Mouse (Mus musculus) left cerebral cortex, postnatal 14 days (tissue): ENCODE results near the gene Ubtf. TPM values are rescaled to one million over a fixed set of nuclear protein-coding genes. Genes with fewer than 3 reads are reported as not detected.
A peak's percentile ranks its signal among the peaks of the same experiment; 100 is the strongest.

Experiments
- DNase-seq, 2 experiments: peaks; one replicate each; pipeline ENCODE4 v3.0.0; 2021 to 2022; ENCODE audit warnings: low spot score in 2 of 2, mixed read lengths in 1 of 2
- intact Hi-C: fragments of 180-260 bp; cut with DNase I; formaldehyde crosslinking; loops from one replicate; pipeline ENCODE4 v1.15.1; 2025
- total RNA-seq, 2 experiments: library from RNA; stranded (reverse); gene quantifications; 2 replicates each; pipeline ENCODE4 v1.2.3; 2021

Gene Ubtf
- total RNA-seq, 2 experiments from 2014 or later, result 104 to 108 TPM

- intact Hi-C loops, result no loop called here
- peak; percentile 83 to 96 for DNase-seq
These were observed 1.1 kb upstream of the Ubtf start for GRCm38 (mm10) chr11:102320686-102321005.

DNA sequence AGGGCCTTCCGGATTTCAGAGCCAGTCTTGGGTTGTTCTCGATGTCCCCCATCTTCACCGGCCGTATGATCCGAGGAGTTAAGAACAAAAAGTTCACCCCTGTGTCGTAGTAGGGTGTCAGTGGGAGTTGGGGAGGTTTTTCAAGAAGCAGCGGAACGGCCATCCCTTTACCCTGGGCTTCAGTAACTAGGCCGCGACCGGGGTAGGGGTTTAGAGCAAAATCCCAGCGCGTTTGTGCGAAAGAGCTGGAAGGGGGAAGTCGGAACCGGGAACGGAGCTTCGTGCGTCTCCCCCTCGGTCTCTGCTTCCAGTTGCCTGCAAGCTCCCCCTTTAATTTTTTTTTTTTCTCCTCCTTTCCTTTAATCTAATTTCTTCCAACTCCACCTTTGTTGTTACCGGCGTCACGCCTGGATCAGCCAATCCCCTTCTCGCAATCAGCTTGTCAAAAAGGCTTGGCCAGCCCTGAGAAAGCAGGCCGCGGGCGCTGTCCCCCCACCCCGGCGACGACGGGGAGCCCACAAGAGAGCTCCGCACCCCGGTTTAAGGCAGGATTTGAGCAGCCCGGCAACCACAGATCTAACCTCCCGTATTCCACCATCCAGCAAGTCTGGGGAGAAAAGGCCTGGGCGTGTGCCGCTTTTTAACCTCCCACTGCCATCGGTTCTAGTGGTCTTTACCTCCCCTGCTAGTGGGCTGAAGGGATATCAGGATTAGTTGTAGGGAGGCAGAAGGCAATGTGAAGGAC is 571 bp upstream of the Ubtf start:
- DNase-seq, result peak; percentile 92 to 93
- intact Hi-C loops, result loop anchor here (2.0 kb wide), 1 partner anchor 75 kb away; no protein-coding TSS in a partner anchor

DNA sequence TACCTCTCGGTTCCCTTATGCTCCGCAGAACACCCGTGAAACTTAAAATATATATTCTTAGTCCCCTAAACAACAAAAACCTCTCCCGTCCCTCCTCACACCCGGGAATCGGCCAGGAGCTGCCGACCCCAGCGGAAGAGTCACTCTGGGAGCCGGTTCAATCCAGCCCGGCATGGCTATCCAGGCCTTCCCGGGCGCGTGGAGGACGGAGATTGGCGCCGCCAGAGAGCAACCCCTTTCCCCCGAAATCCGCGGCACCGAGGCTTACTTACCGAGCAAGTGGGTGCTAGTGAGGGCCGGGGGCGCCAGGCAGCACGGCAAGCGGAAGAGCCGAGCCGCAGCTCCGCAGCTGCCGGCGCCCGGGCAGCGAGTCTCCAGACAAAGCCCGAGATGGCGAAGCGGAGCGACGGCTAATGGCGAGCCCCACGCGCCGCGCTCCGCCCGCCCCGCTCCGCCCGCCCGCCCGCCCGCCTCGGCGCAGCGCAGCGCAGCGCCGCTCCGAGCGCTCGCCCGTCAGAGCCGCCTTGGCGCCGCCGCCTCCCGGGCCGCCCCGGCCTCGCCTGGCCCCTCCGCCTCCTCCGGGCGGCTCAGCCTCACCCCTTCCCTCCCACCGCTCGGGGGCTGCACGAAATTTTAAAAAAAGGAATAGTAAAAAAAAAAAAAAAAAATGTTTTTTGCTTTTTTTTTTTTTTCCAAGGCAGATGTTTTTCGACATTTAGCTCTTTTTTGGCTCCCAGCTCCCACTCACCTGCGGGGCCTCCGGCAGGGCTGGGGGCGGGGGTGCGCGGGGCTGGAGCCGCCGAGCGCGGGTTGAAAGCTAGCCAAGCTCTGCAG is 749 bp downstream of the Ubtf start:
- DNase-seq, result peak in 1 of 2 experiments; percentile 58
- intact Hi-C loops, result loop anchor here (1.0 to 2.0 kb wide), 2 partner anchors 76 to 90 kb away; no protein-coding TSS in a partner anchor

- intact Hi-C loops, result loop anchor here (1.0 to 2.0 kb wide), 2 partner anchors 77 to 90 kb away; no protein-coding TSS in a partner anchor
- peak in 1 of 2 experiments; percentile 65 for DNase-seq
These were observed 1.5 kb downstream of the Ubtf start for GRCm38 (mm10) chr11:102317901-102318575.

- intact Hi-C loops, result no loop called here
- peak; percentile 55 to 64 for DNase-seq
These were observed 2.1 kb downstream of the Ubtf start for GRCm38 (mm10) chr11:102317298-102317900.

DNA sequence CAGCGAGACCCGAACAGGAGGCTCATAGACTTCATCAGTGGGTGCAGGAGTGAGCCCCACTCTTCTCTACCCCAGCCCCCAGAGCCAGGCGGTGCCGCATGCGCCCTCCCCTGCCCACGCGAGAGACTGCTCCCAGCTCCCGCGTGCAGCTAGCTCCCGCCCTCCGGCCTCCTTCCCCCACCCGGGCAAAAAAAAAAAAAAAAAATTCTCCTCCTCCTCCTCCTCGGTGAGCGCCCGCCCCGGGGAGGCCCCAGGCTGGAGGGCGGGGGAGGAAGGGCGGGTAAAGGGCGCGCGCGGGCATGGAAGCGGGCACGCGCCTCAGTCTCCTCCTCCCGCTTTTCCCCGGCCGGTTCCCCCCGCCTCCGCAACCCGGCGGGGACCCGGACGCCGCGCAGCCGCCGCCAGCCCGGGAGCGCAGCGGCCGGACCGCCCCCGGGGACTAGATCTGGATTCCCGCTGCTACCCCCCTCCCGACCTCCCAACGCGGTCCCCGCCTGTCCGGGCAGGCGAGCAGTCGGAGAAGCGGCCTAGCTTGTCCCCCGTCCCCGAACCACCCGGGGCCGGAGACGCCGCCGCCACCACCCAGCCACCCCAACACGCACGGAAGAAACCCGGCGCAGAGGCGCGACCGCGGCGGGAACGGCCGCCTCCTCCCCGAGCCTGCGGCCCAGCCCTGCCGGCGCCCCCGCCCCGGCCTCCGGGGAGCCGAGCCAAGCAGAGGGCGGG is 2.8 kb downstream of the Ubtf start:
- peak; percentile 82 to 85 for DNase-seq
- intact Hi-C loops, result no loop called here

GRCm38 (mm10) chr11:102315690-102316571 is 3.6 kb downstream of the Ubtf start:
- intact Hi-C loops, result no loop called here
- DNase-seq, result no peak

DNA sequence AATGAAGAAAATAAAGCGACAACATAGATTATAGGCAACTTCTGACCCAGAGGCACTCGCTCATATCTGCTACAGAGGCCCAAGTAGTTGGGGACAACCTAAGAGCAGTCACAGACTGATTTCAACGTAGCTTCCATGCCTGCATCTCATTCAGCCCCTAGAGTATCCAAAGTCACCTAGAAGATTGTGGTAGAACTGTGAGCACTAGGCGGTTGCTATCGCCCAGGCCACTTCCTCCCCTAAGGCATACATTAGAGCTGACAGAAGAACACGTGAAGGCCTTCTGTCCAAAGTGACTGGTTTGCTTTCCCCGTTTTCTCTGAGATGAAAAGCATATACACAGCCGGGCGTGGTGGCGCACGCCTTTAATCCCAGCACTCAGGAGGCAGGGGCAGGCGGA is 5.2 kb downstream of the Ubtf start:
- intact Hi-C loops, result no loop called here

GRCm38 (mm10) chr11:102312586-102312985 is 7.0 kb downstream of the Ubtf start:
- no peak for DNase-seq
- intact Hi-C loops, result no loop called here

More for the DNA sequence above, 5.2 kb downstream of the Ubtf start:
- DNase-seq, result no peak

DNA sequence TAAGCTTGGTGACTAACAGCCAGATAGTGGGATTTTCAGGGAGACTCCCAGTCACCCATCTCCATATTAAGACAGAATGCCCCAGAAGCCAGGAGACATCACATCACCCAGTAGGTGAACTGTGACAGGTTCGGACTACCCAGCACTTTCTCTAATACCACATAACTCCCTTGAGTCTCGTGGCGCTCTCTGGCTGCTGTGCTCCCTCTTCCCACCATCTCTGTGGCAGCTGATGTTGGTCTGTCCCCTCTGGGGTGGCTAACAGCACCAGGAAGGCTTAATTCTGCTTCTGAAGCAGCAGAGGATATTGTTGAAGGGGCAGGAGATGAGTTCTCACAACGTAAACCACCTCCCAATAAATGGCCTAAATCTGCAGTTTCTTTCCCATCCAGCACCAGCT is 7.6 kb downstream of the Ubtf start:
- intact Hi-C loops, result no loop called here
- DNase-seq, result no peak

DNA sequence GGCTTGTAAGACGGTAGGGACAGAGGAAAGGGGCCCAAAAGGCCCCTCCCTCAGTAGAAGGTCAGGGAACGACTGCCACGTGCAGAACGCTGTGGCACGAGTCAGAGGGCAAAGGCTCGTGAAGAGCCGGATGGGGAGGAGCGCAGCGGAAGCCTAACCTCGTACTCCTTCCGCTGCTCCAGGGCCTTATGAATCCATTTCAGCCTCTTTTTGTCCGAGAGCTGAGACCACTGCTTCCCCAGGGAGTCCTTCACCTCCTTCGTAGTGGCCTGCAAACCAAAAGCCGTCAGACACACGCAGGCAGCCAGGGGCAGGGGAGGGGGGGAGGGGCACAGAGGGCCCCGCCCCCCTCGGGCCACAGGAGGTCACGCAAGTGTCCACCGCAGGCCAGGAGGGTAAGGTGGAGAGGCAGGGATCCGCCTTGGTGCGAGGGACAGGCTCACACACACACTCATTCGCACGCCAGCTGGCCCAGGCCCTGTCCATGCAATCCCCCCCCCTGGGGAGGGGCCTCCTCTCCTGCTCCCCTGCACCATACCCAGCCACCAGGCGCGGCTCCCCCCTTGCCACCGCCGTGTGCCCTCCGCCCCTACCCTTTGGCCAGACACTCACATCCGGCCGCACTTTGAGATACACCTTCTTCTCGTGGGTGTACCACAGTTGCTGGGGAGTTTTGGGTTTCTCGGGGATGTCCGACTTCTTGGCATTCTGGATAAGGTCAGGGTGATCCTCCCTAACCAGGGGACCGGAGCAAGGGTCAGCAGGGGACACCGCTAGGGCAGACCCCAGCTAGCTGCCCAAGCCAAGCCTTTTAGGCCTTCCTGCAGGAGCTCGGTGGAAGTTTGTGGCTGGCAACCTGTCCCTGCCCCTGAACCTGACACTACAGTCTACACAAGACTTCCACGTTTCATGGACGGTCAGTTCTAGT is 8.5 kb downstream of the Ubtf start:
- intact Hi-C loops, result no loop called here
- peak in 1 of 2 experiments; percentile 9 for DNase-seq

DNA sequence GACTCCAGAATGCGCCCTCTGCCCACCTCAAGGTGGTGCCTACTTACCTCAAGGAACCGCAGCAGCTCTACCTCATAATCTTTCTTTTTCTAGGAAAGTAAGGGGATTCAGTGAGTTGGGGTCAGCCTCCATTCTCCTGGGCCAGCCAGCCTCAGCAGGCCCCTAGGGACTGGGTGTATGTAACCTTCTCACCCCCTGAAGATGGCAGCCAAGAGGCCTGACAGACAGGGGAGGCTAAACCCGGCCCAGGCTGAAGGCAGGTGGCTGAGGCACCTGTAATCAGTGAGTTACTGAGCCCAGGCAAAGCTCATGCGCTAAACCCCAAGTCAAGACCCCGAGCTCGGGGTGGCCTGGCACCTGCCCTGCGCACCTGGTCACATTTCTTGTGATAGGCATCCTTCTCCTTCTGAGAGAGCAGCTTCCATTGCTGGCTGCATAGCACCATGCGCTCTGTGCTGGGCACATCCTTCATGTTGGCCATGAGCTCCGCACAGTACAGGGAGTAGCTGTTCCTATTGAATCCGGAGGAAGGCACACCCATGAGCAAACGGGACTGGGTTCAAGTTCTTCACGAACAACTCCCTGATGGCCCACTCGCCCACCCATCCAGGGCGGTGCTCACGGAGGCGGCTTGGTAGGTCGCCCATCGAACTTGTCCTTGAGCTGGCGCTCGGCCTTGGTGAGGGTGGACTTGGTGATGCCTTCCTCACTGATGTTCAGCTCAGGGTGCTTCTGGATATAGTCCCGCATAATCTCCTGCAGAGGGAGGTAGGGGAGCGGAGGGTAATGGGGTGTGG is 9.5 kb downstream of the Ubtf start:
- intact Hi-C loops, result loop anchor here (2.0 kb wide), 2 partner anchors 101 to 121 kb away; partner anchors contain the start of gene Grn

DNA sequence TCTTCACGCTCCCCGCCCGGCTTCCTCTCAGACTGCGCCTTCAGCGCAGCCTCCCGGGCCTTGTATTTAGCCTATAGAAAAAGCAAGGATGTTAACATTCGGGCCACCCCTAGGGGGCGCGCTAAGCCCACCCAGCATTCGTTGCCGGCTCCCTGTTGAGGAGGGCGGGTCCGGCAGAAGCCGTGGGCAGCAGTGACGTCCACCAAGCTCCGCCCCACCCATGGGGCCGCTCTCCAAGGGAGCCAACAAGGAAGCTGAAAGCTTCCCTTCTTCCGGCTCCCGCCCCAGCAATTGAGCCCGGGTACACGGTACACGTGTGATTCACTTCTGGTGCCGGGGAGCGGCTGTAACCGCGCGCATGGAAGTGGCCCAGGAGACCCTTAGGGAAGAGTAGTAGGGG is 10.6 kb downstream of the Ubtf start:
- intact Hi-C loops, result loop anchor here (2.0 kb wide), 2 partner anchors 102 to 122 kb away; partner anchors contain the start of gene Grn
- peak; percentile 98 for DNase-seq

More for the DNA sequence above, 9.5 kb downstream of the Ubtf start:
- peak; percentile 7 to 10 for DNase-seq

DNA sequence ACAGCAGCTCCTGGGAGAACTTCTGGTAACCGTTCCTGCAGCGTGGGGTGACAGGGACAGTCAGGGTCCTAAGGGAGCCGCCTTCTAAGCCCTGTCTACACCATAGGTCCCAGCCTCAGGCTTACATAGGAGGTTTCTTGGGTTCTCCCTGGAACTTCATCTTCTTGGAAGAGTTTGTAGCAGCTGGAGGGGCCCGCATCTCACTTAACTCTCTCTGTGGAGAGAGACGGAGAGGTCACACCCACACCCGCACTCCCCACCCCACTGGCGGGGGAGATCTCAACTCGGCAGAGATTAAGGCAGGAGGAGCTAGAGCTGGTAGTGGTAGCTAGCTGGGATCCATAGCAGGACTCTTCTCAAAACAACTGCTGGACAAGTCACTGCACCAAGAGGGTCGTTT is 11.4 kb downstream of the Ubtf start:
- no peak for DNase-seq
- intact Hi-C loops, result loop anchor here (2.0 kb wide), 2 partner anchors 103 to 123 kb away; partner anchors contain the start of gene Grn

DNA sequence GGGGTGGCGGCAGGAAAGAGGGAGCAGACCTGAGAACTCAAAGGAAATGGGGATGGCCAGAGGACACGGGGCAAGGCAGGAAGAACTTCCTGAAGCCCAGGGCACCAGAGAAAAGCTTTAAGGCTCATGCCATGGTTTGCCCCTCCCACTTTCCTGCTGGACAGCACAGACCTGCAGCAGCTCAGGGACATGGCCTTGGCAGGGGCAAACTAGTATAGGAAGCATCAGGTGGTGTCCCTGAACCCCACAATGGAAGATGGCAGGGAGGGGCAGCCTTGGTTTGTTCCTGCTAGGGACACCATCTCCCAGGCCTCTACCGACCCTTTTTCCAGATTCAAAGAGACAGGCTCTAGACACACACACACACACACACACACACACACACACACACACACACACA is 14.2 kb downstream of the Ubtf start:
- no peak for DNase-seq
- intact Hi-C loops, result no loop called here

DNA sequence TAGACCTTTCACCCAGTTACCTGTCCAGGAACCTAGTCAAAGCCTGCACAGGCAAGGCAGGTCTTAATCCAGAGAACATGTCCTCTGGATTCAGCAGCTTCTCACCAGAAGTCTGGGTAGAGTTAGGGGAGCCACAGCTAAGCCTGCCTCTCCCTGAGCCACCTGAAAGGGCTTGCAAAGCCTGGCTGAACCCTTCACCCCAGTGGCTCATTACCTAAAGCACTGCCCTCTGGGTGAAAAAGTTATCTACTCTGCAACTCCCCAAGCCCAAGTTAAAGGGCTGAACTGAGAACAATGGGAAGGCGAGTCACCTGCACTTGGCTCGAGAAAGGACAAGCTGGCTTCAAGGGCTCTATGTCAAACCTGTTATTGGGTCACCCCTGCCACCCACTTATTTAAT is 15.4 kb downstream of the Ubtf start:
- no peak for DNase-seq
- intact Hi-C loops, result no loop called here
